Mouse (Mus musculus) mesoderm, embryonic 11.5 days (tissue): ENCODE results near the gene Acadsb.
"Not testable (repeated sequence)": the region's sequence is repeated elsewhere in the genome, so short reads cannot be mapped to it uniquely, and the experiment has no call there.

Experiments used
- DNase-seq: peaks from one replicate; pipeline ENCODE4 v3.0.0-alpha.2; 2012; ENCODE audit warnings: low read depth, low spot score

Acadsb gene

DNA sequence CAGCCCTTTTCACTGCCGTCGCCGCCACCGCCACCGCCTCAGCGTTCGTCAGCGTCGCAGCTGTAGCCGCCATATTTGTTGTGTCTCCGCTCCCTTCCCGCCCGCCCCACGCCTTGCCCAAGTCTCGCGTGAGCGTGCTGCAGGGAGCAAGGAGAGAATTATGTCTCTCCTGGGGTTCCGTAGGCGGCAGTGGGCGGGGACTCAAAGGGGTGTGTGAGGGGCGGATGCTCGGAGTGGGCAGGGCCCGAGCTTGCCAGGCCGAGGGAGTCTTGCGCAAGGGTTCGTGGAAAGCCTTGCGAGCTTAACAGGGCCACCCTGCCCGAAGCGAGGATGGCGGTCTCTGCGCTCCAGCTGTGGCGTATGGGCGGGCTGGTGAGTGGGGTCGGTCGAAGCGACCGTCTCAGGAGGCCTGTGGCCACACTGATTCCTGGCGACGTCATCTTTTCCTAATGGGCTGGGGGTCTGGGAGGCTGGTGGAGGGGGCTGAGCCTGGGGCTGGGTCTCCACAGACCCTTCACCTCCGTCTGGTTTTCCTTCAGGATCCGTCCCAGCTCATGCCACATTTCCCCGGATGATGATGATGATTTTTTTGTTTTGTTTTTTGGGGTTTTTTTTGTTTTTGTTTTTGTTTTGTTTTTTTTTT lies at the start of gene Acadsb, which contains the start of gene Ikzf5:
TSS of gene Acadsb (plus strand) at position 186 of the 643 bp plus-strand sequence.
TSS of gene Ikzf5 (minus strand) at position 106 of the 643 bp plus-strand sequence.
- DNase-seq: peak; percentile 98

DNA sequence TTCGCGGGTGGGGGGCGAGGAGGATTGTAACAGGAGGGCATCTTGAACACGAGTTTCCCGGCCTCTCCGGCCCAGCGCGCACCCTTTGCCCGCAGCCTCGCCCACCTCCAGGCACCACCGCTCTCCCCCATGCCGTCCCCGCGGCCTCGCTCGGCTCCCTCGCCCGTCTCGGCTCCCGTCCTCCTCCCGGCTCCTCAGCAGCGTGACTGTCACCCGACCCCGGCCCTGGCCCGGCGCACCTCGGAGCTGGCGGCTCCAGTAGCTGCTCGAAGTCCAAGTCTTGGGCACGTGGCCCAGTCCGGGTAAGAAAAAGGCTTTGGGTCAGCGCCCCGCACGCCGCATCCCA lies 48.2 kb upstream of the Acadsb start:
- DNase-seq: no peak

DNA sequence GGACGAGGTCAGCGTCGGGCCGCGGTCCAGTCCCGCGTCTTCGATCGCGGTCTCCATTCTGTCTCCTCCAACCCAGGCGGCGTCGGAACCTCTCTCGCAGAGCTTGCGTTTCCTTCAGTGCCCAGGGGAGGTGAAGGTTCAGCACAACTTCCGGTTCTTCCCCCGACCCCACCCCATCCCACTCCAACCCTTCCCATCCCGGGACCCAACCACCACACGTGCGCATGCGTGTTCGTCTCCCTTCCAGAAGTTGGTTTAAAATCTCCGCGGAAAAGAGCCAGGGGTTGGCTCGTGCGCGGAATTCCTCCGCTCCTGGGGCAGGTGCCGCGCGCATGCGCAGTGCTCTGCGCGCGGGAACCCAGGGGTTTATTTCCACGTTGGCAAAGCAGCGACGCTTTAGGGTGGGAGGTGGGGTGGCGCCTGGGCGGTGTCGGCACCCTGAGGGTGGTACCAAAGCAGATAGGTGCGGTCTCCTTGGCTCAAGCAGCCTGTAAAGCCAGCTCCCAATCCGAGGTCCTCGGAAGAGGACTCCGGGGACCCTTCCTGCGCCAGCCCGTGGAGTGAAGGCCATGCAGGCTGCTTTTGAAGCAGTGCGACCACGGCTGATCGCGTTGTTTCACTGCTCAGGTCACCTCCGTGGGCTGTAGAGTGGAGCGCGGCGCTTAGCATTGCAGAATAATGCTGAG lies 47.6 kb upstream of the Acadsb start, which contains the start of gene 2310057M21Rik:
TSS of gene 2310057M21Rik (minus strand) at position 145 of the 686 bp plus-strand sequence.
- peak; percentile 99 for DNase-seq

DNA sequence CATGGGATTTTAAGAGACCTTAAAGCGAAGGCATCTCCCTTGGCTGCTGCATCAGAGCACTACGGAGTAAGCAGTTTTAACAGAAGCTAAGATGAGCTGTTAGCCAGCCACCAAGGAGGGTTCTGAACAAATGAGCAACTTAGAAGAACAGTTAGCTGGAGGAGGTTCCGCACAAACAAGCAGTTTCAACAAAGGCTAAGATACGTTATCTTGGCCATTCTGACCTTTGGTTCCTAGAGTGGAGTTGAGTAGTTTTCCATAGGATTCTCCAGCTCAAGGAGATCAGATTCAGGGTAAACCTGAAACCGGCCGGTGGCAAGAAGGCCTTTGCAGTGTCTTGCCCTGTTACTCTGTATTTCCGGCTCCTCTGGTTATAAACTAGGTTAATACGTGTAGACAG lies 46.3 kb upstream of the Acadsb start:
- DNase-seq: no peak

- DNase-seq: peak; percentile 96
Observed at GRCm38 (mm10) chr7:131370648-131371469, 39.5 kb upstream of the Acadsb start, which contains the start of gene Pstk. Gene Pstk (plus strand): TSS chr7:131371141.

- DNase-seq: no peak
Observed at GRCm38 (mm10) chr7:131371470-131371860, 38.9 kb upstream of the Acadsb start.

GRCm38 (mm10) chr7:131371880-131372651 lies 38.3 kb upstream of the Acadsb start:
- DNase-seq: peak; percentile 9

DNA sequence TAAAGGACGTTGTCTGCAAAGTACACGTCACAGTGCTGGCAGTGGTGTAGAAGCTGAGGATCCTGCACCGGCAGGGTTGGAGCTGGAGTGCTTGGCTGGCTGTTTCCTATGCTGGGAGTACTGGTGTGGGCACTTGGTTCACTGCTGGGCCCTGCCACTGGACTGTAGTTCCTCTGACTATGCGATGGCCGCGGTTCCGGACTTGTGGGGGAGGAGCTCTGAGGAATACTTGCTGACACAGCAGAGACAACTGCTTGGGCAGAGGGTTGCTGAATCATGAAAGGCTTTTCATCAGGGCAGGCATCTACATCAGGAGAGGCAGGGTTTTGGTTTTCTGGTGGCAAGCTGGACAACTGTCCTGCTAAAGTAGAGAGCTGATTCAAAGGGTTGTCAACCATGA lies 18.6 kb upstream of the Acadsb start:
- not testable (repeated sequence) for DNase-seq

GRCm38 (mm10) chr7:131409321-131409987 lies 947 bp upstream of the Acadsb start:
- DNase-seq: peak; percentile 59

- DNase-seq: peak; percentile 30
Observed at GRCm38 (mm10) chr7:131409988-131410385, 414 bp upstream of the Acadsb start.

GRCm38 (mm10) chr7:131411221-131411940 lies 980 bp downstream of the Acadsb start:
- DNase-seq: no peak

DNA sequence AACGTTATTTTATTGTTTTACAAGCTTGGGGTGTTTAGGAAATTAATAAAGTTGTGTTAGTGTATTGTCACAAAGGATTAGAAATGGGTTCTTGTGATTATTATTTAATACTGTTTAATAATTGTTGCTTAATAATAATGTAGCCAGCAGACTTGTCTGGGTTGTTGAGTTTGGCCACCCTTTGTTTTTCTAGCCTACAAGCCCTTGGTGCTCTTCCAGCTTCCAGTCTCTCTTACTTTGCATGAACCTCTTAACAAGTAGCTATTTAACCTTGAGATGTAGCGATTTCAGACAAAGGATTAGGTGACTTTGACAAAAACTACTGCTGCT lies 1.5 kb downstream of the Acadsb start:
- no peak for DNase-seq

GRCm38 (mm10) chr7:131416742-131417141 lies 6.3 kb downstream of the Acadsb start:
- not testable (repeated sequence) for DNase-seq

- no peak for DNase-seq
Observed at GRCm38 (mm10) chr7:131417605-131418004, 7.2 kb downstream of the Acadsb start.

- no peak for DNase-seq
Observed at GRCm38 (mm10) chr7:131424912-131425311, 14.5 kb downstream of the Acadsb start.

GRCm38 (mm10) chr7:131427331-131427730 lies 16.9 kb downstream of the Acadsb start:
- no peak for DNase-seq

DNA sequence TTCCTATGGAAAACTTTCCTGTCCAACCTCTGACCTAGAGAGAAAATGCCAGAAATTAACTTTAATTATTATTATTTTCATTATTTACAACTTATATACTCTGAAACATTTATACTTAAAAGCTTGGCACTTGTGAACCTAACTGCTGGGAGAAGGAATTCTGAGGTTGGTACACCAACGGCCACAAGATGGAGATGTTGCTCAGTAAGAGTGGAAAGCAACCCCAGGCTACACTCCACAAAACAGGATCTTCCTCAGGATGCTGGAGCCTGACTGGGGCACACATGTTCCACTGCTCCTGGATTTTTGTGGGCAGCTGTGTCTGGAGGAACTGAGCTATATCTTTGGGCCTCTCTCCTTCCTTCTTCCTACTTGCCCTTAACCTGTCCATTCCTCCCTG lies 21.8 kb downstream of the Acadsb start:
- DNase-seq: peak; percentile 69

GRCm38 (mm10) chr7:131434276-131434675 lies 23.9 kb downstream of the Acadsb start:
- DNase-seq: no peak

DNA sequence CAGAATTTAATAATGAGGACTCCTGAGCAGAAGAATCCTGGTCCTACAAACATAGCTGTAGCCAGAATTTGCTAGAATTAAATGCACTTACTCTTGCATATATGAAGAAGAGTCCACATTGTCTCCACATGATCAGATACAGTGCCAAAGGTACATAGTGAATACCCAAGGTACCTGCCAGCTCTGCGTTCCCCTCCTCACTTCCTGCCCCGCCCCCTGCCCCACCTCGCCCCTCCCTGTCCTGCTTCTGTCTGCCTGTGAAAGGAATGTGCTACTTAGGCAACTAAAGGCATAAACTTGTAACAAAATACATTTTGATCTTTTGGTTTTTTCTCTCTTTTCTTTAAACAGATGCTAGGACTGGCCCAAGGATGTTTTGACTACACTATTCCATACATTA lies 26.6 kb downstream of the Acadsb start:
- DNase-seq: no peak

- no peak for DNase-seq
Observed at GRCm38 (mm10) chr7:131456714-131457113, 46.3 kb downstream of the Acadsb start.
